Mouse (Mus musculus): Measurements from ENCODE around the gene Ap3b1. TPM values are rescaled to one million over a fixed set of nuclear protein-coding genes. Genes with fewer than 3 reads are reported as not detected.

The Ap3b1 gene
- total RNA-seq, 2 experiments from 2014 or later, result 49.1 to 53.9 TPM

DNA sequence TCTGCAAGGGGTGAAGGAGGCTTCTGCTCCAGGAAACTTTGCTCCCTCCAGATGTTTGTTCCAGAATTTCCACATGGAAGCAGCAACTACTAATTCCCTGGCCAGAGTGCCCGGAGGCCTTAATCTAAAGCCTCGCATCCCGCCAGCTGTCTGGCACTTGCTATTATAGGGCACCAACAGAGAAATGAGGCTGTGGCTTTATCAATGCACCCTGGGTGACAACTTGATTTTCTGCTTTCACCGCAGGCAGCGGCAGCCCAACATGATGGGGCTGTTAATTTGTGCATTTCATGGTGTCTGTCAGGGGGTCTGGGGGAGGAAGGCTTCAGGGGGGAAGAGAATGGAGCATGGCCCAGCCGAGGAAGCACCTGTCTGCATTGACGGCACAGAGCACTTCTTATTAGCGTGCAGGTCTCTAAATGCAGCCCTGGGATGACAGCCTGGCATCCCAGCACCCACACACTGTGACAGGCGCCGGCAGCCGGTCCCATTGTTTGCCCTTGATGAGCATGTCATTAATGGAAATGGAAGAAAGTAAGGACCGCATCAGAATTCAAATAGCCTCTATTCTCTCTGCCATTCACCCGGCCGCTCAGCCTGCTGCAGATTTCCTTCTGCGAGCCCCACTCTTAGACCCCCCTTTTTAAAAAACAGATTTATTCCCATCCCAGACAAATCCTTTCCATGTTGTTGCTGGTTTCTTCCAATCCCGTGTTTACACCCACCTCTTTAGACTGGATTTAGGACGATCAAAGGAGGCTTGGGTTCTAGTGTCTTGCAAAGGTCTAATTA is 217.0 kb downstream of the Ap3b1 start:
- DNase-seq (ENCODE audit: low spot score in 2 of 2), result no peak

DNA sequence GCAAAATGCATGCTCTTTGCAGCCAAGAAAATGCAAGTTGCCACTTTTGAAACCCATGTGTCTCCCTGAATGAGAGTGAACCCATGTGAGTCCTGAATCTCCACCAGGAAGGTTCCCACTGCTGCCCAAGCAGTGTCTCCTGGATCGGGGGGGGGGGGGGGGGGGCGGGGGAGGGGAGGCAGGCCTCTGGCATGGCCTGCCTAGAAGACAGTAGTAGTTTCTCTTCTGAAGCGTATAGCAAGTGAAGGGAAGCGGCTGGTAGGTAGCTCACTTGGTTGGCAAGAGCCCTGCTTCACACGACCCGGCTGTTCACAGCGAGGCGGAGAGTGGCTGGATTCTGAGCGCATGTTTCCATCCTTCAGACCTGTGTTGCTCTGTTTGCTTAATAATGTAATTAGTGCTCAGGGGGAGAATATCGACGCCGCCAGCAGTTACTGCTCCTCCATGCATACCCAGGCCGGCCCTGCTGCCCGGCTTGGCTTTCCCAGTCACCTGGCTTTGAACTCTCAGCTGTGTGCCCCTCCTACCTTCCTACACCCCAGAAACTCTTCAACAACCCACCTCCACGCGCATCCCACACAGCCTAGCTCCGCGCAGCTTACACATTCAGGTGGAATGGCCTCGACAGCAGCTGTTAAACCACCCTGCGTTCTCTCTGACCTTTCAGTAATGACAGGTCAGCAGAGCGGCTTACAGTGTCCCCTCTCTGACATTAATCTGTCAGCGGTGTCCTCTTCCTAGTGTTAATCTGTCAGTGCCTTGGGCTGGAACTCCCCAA is 217.8 kb downstream of the Ap3b1 start:
- DNase-seq (ENCODE audit: low spot score in 2 of 2), result no peak

DNA sequence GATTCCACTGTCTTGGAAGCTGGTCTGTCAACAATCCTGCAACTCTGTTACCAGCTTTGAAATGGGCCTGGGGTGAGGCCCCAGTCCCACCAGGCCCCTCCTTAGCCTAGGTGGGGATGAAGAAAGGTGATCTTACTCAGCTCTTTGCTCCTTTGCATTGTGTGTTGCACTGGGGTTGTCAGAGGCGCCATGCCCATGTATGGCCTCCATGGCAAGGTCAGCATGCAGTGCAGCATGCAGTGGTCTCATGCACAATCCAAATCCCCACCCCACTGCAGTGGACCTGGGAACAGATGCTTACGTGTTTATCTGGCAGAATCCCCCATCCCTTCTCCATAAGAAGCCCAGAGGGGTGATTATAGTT is 218.4 kb downstream of the Ap3b1 start:
- no peak for DNase-seq (ENCODE audit: low spot score in 2 of 2)

DNA sequence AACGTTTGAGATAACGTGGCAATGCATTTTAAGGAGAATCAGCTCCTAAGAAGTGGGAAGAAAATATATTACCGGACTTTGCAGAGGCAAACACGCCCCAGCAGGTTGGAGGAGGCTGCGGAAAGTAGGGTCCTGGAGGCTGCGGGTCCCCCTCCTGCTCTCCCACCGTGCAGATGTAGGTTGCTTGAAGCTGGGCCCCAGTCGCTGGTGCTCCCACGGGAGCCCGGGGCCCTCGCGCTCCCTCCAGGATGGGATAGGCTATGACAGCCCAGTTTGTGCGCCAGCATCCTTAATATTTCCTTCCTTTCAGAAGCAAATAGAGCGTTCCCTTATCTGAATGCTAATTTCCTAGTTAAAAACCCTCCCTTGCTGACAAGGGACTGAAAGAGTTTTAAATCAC is 236.5 kb downstream of the Ap3b1 start:
- no peak for DNase-seq (ENCODE audit: low spot score in 2 of 2)

DNA sequence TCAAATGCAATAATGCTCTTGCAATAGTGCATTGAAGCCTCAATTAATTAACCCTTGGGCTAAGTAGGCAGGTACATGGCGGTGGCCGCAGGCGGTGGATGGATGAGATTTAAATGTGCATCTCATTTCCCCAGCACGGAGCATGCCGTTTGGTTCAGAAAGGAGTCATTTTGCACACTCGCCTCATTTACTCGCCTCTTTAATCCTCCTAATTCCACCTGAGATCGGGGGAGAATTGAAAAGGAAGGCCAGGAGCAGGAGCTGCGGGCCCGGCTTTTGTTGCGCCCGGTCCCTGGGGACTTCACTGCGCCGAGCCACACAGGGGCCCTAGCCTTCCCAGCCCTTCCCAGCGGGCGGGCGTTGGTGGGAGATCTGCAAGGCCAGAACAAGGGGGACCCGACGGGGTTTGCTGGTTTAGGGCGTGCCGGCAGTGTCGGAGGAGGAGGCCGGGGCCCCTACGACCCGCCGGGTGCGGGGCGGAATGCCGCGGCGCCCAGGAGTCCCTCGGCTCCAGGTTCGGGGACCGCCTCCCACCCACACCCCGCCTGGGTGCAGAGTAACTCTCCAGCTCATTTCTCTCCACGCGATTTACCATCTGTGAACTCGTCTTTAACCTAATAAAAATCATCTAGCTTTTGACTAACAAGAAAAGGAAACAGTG is 237.1 kb downstream of the Ap3b1 start:
- peak in 1 of 2 experiments; percentile 17 for DNase-seq (ENCODE audit: low spot score in 2 of 2)

DNA sequence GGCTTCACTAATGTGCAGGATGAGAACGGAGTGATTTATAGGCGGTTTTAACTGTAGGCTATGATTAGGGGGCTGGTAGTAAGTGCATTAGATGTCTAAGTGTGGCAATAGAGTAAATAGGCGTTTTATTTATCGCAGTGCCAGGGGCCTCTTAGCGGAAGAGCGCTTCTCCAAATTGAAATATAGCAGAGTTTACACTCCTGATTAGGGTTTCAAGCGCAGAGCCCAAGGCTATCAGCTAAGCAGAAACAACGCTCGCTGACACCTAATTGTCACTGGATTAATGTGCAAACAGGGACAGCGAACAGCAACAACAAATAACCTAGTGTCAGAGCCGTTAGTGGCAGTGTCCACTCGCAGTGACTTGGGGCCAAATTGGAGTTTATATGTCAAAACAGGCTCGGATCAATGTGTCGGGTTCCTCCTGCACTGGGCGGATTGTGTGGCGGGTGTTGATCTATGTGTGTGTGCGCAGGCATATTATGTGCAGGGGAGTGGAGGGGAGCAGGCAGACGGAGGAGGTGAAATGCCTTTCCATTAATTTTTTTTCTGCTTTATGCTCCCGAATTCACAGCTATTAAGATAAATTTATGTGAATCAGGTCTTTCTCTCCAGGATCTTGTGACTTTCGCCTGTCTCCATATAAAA is 237.8 kb downstream of the Ap3b1 start:
- DNase-seq (ENCODE audit: low spot score in 2 of 2), result peak in 1 of 2 experiments; percentile 32

DNA sequence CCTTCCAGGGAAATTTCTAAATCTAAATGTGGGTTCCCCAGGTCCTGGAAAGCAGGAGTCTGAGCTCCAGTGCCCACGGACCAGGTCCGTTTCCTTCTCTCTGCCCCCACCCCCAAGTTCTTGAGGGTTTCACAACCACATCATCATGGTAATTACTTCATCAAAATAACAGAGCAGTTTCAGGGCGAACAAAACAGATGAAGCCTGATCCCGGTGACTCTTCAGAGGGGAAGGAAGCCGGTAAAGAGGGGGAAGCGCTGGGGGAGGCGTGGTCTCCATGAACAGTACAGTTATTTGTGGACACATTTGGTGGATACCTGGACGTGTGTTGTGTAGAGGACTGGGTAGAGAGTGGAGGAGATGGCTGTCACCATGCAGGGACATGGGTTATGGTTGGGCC is 241.0 kb downstream of the Ap3b1 start:
- DNase-seq (ENCODE audit: low spot score in 2 of 2), result no peak

DNA sequence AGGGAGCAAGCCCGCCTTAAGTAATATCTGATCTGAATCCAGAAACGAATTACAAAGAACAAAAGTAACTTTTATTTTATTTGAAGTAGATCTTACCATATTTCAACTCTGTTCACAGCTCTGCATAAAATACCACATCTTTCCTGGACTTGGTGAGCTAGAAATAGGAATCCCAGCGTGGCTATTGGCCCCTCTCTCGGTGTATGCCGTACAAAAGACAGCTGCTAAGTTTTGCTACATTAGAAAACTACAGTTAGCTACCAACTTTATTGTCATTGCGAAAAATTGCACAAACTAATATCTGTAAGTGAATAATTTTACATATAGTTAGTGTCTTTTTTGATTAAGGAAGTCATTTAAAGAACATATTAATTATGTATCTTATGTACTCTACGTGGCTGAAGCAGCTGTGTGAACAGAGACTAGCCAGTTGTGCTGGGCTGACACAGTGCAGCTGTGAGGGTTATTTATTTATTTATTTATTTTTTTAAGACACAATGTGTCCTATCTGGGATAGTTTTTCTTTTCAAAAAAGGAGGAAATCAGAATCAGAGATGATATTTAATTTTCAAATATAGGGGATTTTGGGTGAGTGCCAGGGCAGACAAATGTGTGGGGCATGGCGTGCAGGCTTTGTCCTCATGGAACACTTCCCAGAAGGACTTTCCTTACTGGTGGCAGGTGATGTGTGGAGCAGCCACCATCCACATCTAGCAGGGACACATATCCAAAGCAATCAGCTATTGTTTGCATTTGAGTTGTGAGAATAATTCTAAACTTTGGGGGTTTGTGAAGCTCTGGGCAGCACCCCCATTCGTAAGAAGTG is 248.5 kb downstream of the Ap3b1 start:
- no peak for DNase-seq (ENCODE audit: low spot score in 2 of 2)

DNA sequence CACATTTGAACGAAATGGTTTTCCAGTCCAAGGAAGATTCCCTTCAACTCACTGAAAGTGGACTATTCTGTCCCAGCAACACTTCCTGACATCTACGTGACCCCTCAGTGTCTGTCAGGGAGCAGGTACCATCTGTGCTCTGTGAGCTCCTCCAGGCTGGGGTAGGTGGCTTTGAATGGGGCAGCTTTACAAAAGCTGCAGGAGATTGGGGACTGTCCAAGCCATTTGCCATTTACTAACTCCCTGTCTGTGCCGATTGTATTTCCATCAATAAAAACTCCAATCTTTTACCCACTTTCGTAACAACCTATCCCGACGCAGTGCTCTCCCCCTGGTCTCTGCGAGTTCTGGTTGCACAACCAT is 249.1 kb downstream of the Ap3b1 start:
- DNase-seq (ENCODE audit: low spot score in 2 of 2), result no peak

DNA sequence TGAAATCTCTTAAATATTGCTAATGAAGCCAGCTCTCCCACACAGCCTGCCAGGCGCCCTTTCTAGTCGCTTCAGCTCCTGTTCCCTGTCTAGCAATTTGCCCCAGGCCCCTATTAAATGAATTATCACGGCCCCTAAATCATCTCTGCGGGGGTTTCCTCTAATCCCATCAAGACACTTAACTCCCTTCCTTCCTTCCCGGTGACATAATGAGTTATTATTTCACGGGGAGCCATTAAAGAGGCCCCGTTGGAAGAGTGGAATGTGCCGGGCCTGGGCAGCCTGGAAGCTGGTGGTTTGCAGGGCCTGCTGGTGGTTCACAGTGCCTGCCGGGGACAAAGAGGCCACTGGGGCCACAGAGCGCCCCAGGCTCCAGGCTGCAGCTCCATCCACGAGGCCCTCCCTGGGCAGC is 249.7 kb downstream of the Ap3b1 start:
- no peak for DNase-seq (ENCODE audit: low spot score in 2 of 2)

DNA sequence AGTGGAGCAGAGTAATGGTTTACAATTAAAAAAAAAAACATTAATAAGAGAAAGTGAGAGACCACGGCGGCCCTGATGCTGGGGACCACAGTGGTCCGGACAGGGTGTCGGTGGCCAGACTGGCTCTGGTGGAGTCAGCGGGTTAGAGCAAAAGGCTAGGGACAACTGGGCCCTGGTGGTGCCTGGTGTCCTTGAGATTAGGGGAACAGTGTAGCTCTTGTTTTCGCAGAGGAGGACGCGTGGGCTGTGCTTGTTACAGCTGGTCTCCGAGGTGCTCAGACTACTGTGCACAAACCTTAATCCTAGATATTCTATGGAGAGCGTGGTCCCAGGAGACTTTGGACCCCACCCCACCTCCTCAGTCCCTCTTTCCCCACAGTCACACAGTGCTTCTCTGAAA is 250.2 kb downstream of the Ap3b1 start:
- no peak for DNase-seq (ENCODE audit: low spot score in 2 of 2)

Small RNAs within 50 kb of the gene (microRNA-seq; reads per million reads assigned to microRNA genes)
- gene Gm25109, result 0 reads per million in 2 experiments

Other genes starting within 250 kb of the Ap3b1 start
- 100 to 1,000 TPM; 180 to 182 TPM for gene Scamp1, start 73.1 kb upstream of the Ap3b1 start, total RNA-seq (2021)